Comparison of ENCODE assay signal across 28 mouse cellular contexts in genomic region chr6:82689474-82689873, GRCm38 (mm10).
"Had no signal": no experiment of that assay in that cellular context is flagged by ENCODE, and none has a peak within 500 bp of the region (broad histone marks: within the 10 kb centered on the region; RNA-seq: fewer than 3 reads in every experiment).

No protein-coding gene starts in this region.

- ATAC-seq: hindbrain, postnatal 0 days; intestine, embryonic 16.5 days; liver, postnatal 0 days had no signal

- H3K9me3 ChIP-seq: heart, embryonic 13.5 days; heart, embryonic 15.5 days; hindbrain, embryonic 13.5 days; hindbrain, embryonic 15.5 days; kidney, embryonic 15.5 days; limb, embryonic 10.5 days; limb, embryonic 12.5 days; liver, embryonic 13.5 days; liver, embryonic 15.5 days had no signal

- H3K9ac ChIP-seq: heart, embryonic 13.5 days; heart, embryonic 15.5 days; hindbrain, embryonic 13.5 days; hindbrain, embryonic 15.5 days; kidney, embryonic 15.5 days; limb, embryonic 12.5 days; liver, embryonic 13.5 days; liver, embryonic 15.5 days; liver, postnatal 0 days had no signal

- H3K4me2 ChIP-seq: heart, embryonic 13.5 days; heart, embryonic 15.5 days; hindbrain, embryonic 13.5 days; hindbrain, embryonic 15.5 days; kidney, embryonic 15.5 days; limb, embryonic 12.5 days; liver, embryonic 11.5 days; liver, embryonic 13.5 days; liver, embryonic 15.5 days had no signal

- DNase-seq: gastrocnemius, adult 2 months; gastrocnemius, postnatal 10 days; gastrocnemius, postnatal 36 days; heart, adult 18-20 months; heart, postnatal 14 days; heart, postnatal 36 days; kidney, adult 11 months; kidney, adult 2 months; kidney, adult 9 months; kidney, postnatal 14 days; kidney, postnatal 36 days; layer of hippocampus, adult 9-11 months; layer of hippocampus, postnatal 36 days; liver; liver, embryonic 13.5 days; liver, postnatal 0 days had no signal

- H3K27ac ChIP-seq: gastrocnemius, adult 2 months; heart, embryonic 15.5 days; hindbrain, embryonic 13.5 days; hindbrain, embryonic 15.5 days; hindbrain, postnatal 0 days; kidney, embryonic 15.5 days; kidney, postnatal 0 days; limb, embryonic 10.5 days; limb, embryonic 12.5 days; liver, embryonic 13.5 days; liver, embryonic 15.5 days had no signal

- H3K4me3 ChIP-seq: gastrocnemius, adult 2 months; heart, embryonic 13.5 days; heart, embryonic 15.5 days; hindbrain, embryonic 13.5 days; hindbrain, embryonic 15.5 days; kidney, embryonic 15.5 days; limb, embryonic 10.5 days; limb, embryonic 12.5 days; liver, embryonic 13.5 days; liver, embryonic 15.5 days had no signal

- H3K4me1 ChIP-seq: heart, embryonic 15.5 days; hindbrain, embryonic 15.5 days; kidney, embryonic 15.5 days; limb, embryonic 10.5 days; limb, embryonic 12.5 days; liver, embryonic 13.5 days; liver, embryonic 15.5 days had no signal

- H3K36me3 ChIP-seq: heart, embryonic 13.5 days; heart, embryonic 15.5 days; hindbrain, embryonic 13.5 days; hindbrain, embryonic 15.5 days; kidney, embryonic 15.5 days; limb, embryonic 10.5 days; limb, embryonic 12.5 days; liver, embryonic 13.5 days; liver, embryonic 15.5 days had no signal

- H3K27me3 ChIP-seq: heart, embryonic 13.5 days; heart, embryonic 15.5 days; hindbrain, embryonic 13.5 days; hindbrain, embryonic 15.5 days; kidney, embryonic 15.5 days; limb, embryonic 12.5 days; liver, embryonic 13.5 days; liver, embryonic 15.5 days had no signal
